Mouse (Mus musculus) right cerebral cortex, postnatal 36 days (tissue): ENCODE data around the gene Sox5.

Source experiments
- DNase-seq, 2 experiments: peaks; one replicate each; pipeline ENCODE4 v3.0.0; 2022; ENCODE audit warnings: low spot score in 2 of 2, mixed read lengths in 1 of 2

Sox5 gene

DNA sequence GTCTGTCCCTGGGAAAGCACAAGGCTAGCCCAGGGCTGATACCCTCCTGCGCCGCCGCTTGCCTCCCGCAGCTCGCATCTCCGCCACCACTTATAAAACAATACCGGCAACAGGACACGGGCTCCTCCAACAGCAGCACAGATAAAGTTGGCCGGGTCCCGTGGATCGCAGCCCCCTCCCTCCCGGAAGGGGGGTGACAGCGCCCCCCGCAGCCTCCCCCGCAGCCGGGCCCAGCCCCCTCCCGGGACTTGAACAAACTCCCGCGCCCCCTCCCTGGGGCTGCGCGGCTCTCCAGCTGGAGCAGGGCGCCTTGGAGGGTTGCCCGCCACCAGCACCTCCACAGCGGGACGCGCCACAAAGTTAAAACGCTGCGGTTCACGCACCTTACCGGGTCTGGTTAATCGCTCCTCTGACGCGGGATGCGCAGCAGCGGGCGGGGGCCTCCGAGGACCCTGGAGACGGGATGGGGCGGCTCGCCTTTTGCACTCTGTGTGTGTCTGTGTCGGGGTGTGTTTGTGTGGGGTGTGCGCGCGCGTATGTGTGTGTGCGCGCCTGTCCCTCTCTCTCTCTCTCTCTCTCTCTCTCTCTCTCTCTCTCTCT is at the start of gene Sox5:
TSS of gene Sox5 (minus strand) at position 547 of the 600 bp plus-strand sequence.
- peak in 1 of 2 experiments; percentile 25 for DNase-seq

DNA sequence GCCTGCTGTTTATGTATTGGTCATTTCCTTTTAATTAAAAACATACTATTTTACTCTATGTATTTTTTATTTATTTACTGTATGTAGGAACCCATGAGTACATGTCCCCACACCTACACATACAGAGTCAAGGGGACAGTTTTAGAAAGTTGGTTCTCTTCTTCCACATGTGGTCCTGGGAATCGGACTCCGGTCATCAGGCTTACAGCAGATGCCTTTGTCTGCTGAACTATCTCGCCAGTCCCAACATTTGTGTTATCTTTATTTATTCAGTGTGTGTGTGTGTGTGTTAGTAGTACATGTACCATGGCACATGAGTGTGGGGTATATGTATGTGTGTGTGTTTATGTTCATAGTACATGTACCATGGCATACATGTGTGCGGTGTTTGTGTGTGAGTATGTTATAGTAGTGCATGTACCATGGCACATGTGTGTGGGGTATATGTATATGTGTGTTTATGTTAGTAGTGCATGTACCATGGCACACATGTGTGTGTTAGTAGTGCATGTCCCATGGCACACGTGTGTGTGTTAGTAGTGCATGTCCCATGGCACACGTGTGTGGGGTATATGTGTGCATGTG is 43.3 kb upstream of the Sox5 start:
- DNase-seq: no peak

GRCm38 (mm10) chr6:144824153-144824552 is 42.4 kb upstream of the Sox5 start:
- no peak for DNase-seq

DNA sequence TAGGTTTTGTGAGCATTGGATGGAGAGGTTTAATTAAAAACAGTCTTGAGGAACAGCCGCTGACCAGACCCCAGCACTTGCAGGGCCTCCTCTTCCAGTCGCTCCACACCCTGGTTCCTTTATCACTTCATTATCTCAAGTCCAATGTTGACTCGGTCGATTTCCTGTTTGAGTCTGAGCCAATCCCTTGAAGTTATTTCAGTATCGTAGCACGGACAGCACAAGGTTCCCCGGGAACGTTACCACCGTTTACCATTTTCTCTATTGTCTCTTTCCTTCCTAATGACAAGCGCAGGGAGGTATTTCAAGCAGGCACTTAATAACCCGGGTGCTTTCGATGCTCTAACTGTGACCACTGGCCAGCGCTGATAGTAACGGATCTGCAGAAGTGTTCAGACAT is 40.8 kb upstream of the Sox5 start:
- DNase-seq: no peak

GRCm38 (mm10) chr6:144821019-144821418 is 39.2 kb upstream of the Sox5 start:
- no peak for DNase-seq

DNA sequence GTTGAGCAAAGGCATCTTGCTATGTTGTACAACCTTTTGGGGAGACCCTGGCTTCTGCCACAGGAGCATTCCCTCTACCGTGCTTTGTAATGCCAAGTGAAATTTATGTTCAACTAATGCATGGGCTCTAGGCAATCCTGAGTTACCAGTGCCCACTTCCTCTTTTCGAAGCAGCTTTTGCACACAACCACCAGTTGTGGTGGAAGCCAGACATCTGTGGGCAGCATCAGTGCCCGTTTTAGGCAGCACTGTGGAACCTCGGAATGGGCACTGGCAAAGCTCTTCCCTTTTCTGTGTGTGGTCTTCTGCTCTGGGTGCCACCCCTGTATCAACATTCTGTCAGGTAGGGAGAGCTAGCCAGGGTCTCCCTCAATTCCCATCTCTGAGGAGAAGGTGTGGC is 36.2 kb upstream of the Sox5 start:
- DNase-seq: peak in 1 of 2 experiments; percentile 10

DNA sequence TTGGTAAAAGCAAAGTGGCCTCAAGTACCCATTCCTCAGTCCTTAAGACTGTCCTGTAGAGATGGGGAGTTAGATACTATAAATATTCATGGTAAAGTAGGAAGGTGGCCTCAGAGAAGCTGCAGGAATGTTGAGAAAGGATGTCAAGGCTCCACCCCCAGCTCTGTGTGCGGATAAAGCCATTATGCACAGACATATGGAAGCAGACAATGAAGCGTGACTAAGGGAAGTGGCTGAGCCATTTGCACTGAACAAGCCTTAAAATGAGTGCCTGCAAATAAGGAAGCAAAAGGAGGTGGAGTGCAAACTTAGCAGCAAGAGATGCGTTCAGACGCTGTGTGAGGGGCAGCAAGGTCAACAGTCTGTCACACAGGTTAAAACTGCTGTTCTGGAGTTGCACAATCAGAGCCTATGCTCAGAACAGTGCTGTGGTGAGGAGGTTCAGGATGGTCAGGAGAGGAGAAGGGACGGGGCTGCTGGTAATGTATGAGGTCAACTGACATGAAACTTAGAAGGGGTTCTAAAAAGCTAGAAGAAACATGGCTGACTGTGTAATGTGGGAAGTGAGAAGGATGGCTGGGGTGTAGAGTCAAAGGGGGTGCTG is 35.7 kb upstream of the Sox5 start:
- peak; percentile 7 to 35 for DNase-seq

DNA sequence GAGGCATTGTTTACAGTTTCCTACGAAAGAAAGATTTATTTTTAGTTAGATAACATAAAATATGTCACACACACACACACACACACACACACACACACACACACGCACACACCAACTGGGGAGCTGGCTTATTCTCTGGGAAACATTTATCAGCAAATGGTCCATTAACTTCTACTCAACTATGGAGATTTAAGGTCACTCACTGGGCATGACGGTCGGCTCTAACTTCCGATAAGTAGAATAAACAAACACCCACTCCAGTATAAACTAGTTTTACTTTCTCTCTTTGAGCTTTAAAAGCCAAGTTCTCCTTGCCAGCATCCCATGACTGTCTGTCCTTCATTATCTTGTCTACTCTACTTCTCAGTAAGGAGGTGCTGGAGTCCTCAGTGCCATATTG is 33.8 kb upstream of the Sox5 start:
- no peak for DNase-seq

DNA sequence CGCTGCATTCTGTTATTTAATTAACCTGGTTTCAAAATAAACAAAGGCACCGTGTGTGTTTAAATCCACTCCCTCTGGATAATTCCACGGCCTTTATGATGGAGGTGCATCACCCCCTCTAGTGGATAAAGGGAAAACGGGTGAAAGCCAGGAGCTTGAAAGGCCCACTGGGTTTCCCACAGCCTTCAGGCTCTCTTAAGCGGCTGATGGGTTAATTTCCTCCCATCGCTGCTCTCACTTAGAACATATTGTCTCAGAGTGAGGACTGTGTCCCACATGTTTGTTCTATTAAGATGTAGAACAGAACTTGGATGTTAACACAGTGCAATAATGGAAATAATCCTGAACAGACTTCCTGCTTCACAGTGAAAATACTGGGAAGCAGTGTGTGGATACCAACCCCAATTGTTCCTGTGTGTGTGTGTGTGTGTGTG is 33.2 kb upstream of the Sox5 start:
- peak; percentile 25 to 33 for DNase-seq

DNA sequence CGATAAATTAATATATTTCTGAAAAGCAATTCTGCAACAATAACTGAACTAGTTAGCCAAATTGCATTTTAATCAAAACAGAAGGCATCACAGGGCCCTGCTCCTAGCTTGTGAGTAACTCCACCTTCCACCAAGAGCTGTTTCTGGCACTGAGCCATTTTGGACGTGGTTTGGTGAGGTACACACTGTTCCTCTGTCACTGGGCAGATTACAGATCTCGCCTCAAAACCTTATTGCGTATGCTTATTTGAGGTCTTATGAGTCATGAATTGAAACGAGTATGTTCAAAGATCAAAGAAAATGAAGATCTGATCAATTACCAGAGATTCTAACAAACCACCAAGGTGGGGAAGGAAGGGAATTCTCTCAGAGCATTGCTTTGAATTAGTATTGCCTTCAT is 22.5 kb upstream of the Sox5 start:
- DNase-seq: no peak

DNA sequence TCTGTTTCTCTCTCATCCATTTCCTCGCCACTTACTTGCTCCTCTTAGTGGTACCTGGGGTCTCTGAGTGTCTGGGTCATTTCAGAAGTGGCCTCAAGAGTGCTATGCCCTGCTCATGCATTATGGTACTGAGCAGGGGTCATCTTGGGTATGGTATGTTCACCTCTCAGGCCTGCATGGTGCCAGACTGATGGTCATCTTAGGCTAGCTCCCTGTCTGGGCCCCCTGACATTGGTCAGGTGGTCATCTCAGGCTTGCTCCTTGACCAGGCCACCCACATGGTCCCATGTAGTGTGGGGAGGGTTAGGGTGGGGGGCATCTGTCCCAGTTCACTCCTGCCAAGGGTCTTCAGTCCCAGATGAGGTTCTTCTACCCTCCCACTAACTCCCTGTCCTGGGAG is 21.3 kb upstream of the Sox5 start:
- DNase-seq: no peak

GRCm38 (mm10) chr6:144794356-144794755 is 12.6 kb upstream of the Sox5 start:
- DNase-seq: no peak

GRCm38 (mm10) chr6:144792871-144793270 is 11.1 kb upstream of the Sox5 start:
- no peak for DNase-seq

GRCm38 (mm10) chr6:144783295-144783694 is 1.5 kb upstream of the Sox5 start:
- DNase-seq: no peak

DNA sequence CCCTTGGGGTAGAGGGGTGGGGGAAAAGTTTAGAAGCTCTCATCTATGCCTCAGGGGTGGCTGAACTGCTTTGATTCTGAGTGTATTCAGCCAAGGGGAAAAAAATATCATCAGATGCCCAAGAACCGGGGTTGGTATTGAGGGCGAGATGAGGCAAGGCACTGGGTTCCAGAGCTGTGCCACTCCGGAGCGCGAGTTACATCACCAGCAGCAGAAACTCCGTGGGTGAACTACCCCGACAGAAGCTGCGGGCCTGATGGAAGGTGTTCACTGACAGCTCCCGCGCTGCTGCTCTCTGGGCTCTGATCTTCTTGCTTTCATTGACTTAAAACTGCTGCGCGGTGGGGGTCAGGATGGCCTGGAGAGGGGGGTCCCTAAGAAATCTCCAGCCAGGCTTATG is 1.1 kb upstream of the Sox5 start:
- peak in 1 of 2 experiments; percentile 25 for DNase-seq

GRCm38 (mm10) chr6:144782031-144782857 is 467 bp upstream of the Sox5 start:
- no peak for DNase-seq

GRCm38 (mm10) chr6:144780608-144781285 is 1.0 kb downstream of the Sox5 start:
- no peak for DNase-seq

- no peak for DNase-seq
Observed at GRCm38 (mm10) chr6:144779945-144780607, 1.7 kb downstream of the Sox5 start.

DNA sequence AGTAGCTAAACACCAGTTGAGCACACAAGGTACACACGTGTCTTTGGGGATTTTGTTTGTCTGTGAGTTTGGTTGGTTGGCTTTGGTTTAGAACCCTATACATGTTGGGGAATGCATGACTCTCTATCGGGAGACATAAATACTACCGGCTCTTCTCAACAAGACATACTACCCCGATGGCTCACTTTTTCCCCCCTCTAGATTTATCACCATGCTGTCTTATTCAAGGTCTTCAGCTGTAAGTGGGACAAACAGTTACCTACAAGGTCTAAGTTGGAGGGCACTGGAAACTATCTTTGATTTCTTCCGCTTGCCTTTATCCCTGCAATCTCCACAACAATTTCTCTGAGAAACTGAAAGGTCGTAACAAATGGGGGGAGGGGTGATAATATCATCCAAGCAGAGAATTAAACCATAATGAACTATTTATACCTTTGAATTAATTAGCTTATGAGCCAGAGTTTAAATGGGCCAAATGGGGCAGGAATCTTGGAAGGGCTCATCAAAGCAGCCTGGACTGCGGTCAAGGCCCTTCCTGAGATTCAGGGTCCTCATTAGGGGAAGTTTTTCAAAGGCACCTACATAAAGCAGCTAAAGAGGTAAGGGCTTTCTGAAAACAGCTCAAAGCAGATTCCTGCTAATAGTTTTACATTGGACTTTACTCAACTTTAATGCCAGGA is 4.3 kb downstream of the Sox5 start:
- no peak for DNase-seq

DNA sequence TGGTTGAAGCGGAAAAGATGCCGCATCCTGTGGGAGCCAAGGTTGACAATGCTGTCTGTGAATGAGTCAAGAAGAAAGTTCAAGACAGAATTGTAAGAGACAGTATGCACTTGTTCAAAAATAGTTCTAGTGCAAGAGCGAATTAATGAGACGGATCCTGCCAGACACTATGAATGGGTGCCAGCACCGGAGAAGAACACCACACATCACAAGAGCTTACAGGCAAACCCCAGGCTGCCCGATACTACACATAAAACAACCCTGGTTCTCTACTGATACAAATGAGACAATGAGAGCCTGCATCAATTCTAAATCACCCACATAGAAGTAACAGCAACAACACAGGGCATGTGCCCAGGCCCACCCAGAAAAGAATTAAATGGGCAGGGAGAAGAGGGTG is 8.0 kb downstream of the Sox5 start:
- no peak for DNase-seq

DNA sequence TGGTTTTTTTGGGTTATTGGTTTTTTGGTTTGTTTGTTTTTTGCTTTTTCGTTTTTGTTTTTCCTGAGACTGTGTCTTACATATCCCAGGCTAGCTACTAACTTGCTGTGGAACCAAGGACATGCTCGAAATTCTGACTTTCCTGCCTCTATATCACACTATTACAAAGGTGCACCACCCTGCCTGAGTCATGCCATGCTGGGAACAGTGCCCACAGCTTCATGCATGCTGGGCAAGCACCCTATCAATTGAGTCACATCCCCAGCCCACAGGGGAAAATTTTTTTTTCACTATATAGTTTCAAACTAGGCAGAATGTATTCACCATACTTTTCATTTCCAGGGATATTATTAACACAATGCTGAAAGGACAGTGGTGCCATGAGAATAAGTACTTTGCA is 8.8 kb downstream of the Sox5 start:
- no peak for DNase-seq
